Mouse (Mus musculus): ENCODE data around the gene Smurf2. TPM values are rescaled to one million over a fixed set of nuclear protein-coding genes. Genes with fewer than 3 reads are reported as not detected.
"Not testable (repeated sequence)": the region's sequence is repeated elsewhere in the genome, so short reads cannot be mapped to it uniquely, and the experiment has no call there.

Gene Smurf2
- polyA plus RNA-seq, 1 experiment: 11.3 TPM

- Histone ChIP-seq H3K27ac (ENCODE audit: control insufficient read depth, insufficient read depth, low read depth, low read length) (peak within 1 kb of the TSS; percentile 100), H3K36me3 (ENCODE audit: control insufficient read depth, insufficient read depth, low read length) (peaks cover 20% of the 10 kb centered on the region), H3K27me3 (ENCODE audit: control insufficient read depth, insufficient read depth, low read length) (no peaks in the 10 kb centered on the region), H3K4me3 (ENCODE audit: control insufficient read depth, low read depth, low read length) (peak within 1 kb of the TSS; percentile 98), H3K4me1 (ENCODE audit: control insufficient read depth, insufficient read depth, low read length) (no peaks in the 10 kb centered on the region)
- peak; percentile 92 for TF ChIP-seq POLR2A (IDR thresholded peaks at IDR 0.05; ENCODE audit: control insufficient read depth, low read depth, low read length)
- no peak; the same call in 1 of the 2 replicates for TF ChIP-seq CTCF (IDR thresholded peaks at IDR 0.05; ENCODE audit: control insufficient read depth, insufficient read depth, insufficient replicate concordance, low read depth, low read length)
Observed at GRCm38 (mm10) chr11:106788775-106789459, 131.6 kb downstream of the Smurf2 start, which contains the start of the genes Ddx5 and Cep95. Gene Ddx5 (minus strand): TSS chr11:106789185. Gene Cep95 (plus strand): TSS chr11:106789252.

GRCm38 (mm10) chr11:106788026-106788774 is 132.3 kb downstream of the Smurf2 start:
- Histone ChIP-seq H3K4me1 (ENCODE audit: control insufficient read depth, insufficient read depth, low read length) (no peaks in the 10 kb centered on the region), H3K36me3 (ENCODE audit: control insufficient read depth, insufficient read depth, low read length) (peaks cover 20% of the 10 kb centered on the region), H3K27ac (ENCODE audit: control insufficient read depth, insufficient read depth, low read depth, low read length) (peak overlapping the region; percentile 100), H3K4me3 (ENCODE audit: control insufficient read depth, low read depth, low read length) (peak overlapping the region; percentile 98), H3K27me3 (ENCODE audit: control insufficient read depth, insufficient read depth, low read length) (no peaks in the 10 kb centered on the region)
- TF ChIP-seq POLR2A (IDR thresholded peaks at IDR 0.05; ENCODE audit: control insufficient read depth, low read depth, low read length) (peak; percentile 100), CTCF (IDR thresholded peaks at IDR 0.05; ENCODE audit: control insufficient read depth, insufficient read depth, insufficient replicate concordance, low read depth, low read length) (no peak)

- no peak for TF ChIP-seq CTCF (IDR thresholded peaks at IDR 0.05; ENCODE audit: control insufficient read depth, insufficient read depth, insufficient replicate concordance, low read depth, low read length)
- peak; percentile 34; the same call in 1 of the 2 replicates for TF ChIP-seq POLR2A (IDR thresholded peaks at IDR 0.05; ENCODE audit: control insufficient read depth, low read depth, low read length)
- Histone ChIP-seq H3K27me3 (ENCODE audit: control insufficient read depth, insufficient read depth, low read length) (no peaks in the 10 kb centered on the region), H3K27ac (ENCODE audit: control insufficient read depth, insufficient read depth, low read depth, low read length) (peak overlapping the region; percentile 100), H3K4me1 (ENCODE audit: control insufficient read depth, insufficient read depth, low read length) (no peaks in the 10 kb centered on the region), H3K4me3 (ENCODE audit: control insufficient read depth, low read depth, low read length) (peak overlapping the region; percentile 98), H3K36me3 (ENCODE audit: control insufficient read depth, insufficient read depth, low read length) (peaks cover 21% of the 10 kb centered on the region)
Observed at GRCm38 (mm10) chr11:106787131-106788025, 133.1 kb downstream of the Smurf2 start.

GRCm38 (mm10) chr11:106785043-106785442 is 135.5 kb downstream of the Smurf2 start:
- no peak for TF ChIP-seq POLR2A (IDR thresholded peaks at IDR 0.05; ENCODE audit: control insufficient read depth, low read depth, low read length)
- Histone ChIP-seq H3K27ac (ENCODE audit: control insufficient read depth, insufficient read depth, low read depth, low read length) (no peak overlapping the region), H3K4me3 (ENCODE audit: control insufficient read depth, low read depth, low read length) (peak overlapping the region; percentile 22; the same call in 1 of the 2 replicates), H3K36me3 (ENCODE audit: control insufficient read depth, insufficient read depth, low read length) (peaks cover 21% of the 10 kb centered on the region), H3K4me1 (ENCODE audit: control insufficient read depth, insufficient read depth, low read length) (no peaks in the 10 kb centered on the region), H3K27me3 (ENCODE audit: control insufficient read depth, insufficient read depth, low read length) (no peaks in the 10 kb centered on the region)

GRCm38 (mm10) chr11:106784476-106784875 is 136.0 kb downstream of the Smurf2 start:
- H3K4me1 ChIP-seq (ENCODE audit: control insufficient read depth, insufficient read depth, low read length): no peaks in the 10 kb centered on the region
- peaks cover 21% of the 10 kb centered on the region for H3K36me3 ChIP-seq (ENCODE audit: control insufficient read depth, insufficient read depth, low read length)

GRCm38 (mm10) chr11:106782841-106783764 is 137.4 kb downstream of the Smurf2 start:
- Histone ChIP-seq H3K27ac (ENCODE audit: control insufficient read depth, insufficient read depth, low read depth, low read length) (no peak overlapping the region; the same call in 1 of the 2 replicates), H3K27me3 (ENCODE audit: control insufficient read depth, insufficient read depth, low read length) (no peaks in the 10 kb centered on the region), H3K36me3 (ENCODE audit: control insufficient read depth, insufficient read depth, low read length) (peaks cover 20% of the 10 kb centered on the region), H3K4me1 (ENCODE audit: control insufficient read depth, insufficient read depth, low read length) (peaks cover 4% of the 10 kb centered on the region; the same call in 1 of the 2 replicates), H3K4me3 (ENCODE audit: control insufficient read depth, low read depth, low read length) (peak overlapping the region; percentile 14; the same call in 1 of the 2 replicates)
- TF ChIP-seq POLR2A (IDR thresholded peaks at IDR 0.05; ENCODE audit: control insufficient read depth, low read depth, low read length) (no peak), CTCF (IDR thresholded peaks at IDR 0.05; ENCODE audit: control insufficient read depth, insufficient read depth, insufficient replicate concordance, low read depth, low read length) (no peak)

More at GRCm38 (mm10) chr11:106784476-106784875, 136.0 kb downstream of the Smurf2 start:
- TF ChIP-seq POLR2A (IDR thresholded peaks at IDR 0.05; ENCODE audit: control insufficient read depth, low read depth, low read length): no peak
- TF ChIP-seq CTCF (IDR thresholded peaks at IDR 0.05; ENCODE audit: control insufficient read depth, insufficient read depth, insufficient replicate concordance, low read depth, low read length): no peak
- no peak overlapping the region for H3K4me3 ChIP-seq (ENCODE audit: control insufficient read depth, low read depth, low read length)
- no peaks in the 10 kb centered on the region for H3K27me3 ChIP-seq (ENCODE audit: control insufficient read depth, insufficient read depth, low read length)
- H3K27ac ChIP-seq (ENCODE audit: control insufficient read depth, insufficient read depth, low read depth, low read length): no peak overlapping the region

GRCm38 (mm10) chr11:106782271-106782670 is 138.2 kb downstream of the Smurf2 start:
- H3K27me3 ChIP-seq (ENCODE audit: control insufficient read depth, insufficient read depth, low read length); H3K4me3 ChIP-seq (ENCODE audit: control insufficient read depth, low read depth, low read length); H3K4me1 ChIP-seq (ENCODE audit: control insufficient read depth, insufficient read depth, low read length); H3K27ac ChIP-seq (ENCODE audit: control insufficient read depth, insufficient read depth, low read depth, low read length): not testable (repeated sequence)
- H3K36me3 ChIP-seq (ENCODE audit: control insufficient read depth, insufficient read depth, low read length): peaks cover 11% of the 10 kb centered on the region

Data from testis, adult 2 months (tissue).